Mouse (Mus musculus): ENCODE data around the gene Csrnp3.

DNA sequence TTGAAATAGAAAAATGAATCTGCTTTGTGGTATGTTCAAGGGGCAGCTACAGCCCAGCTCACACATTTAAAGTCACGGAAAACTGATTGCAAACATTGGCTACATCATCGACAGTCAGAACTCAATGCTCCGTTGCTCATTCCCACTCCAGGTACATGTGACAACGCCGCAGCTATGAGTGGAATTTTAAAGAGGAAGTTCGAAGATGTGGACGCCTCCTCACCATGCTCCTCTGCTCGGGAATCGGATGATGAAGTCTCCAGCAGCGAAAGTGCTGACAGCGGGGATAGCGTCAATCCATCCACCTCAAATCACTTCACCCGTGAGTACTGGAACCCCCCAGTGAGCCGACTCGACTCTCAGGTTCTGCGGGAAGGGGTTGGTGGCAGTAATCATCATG is 103.2 kb downstream of the Csrnp3 start:
- TF ChIP-seq CTCF (IDR thresholded peaks at IDR 0.05; ENCODE audit: low read depth) (no peak), EP300 (optimal IDR thresholded peaks at IDR 0.05) (no peak)

Data from stomach, postnatal 0 days (tissue).